In genomic region chr11:87854550-87854949, GRCm38 (mm10) we compare ENCODE assay signal across 45 mouse cellular contexts. TPM values are rescaled to one million over a fixed set of nuclear protein-coding genes. Genes with fewer than 3 reads are reported as not detected.
"Had no signal": no experiment of that assay in that cellular context is flagged by ENCODE, and none has a peak within 500 bp of the region (broad histone marks: within the 10 kb centered on the region; RNA-seq: fewer than 3 reads in every experiment).

No protein-coding gene starts in this region.

- H3K27me3 ChIP-seq: heart, embryonic 12.5 days; hindbrain, embryonic 13.5 days; hindbrain, embryonic 15.5 days; kidney, embryonic 15.5 days; limb, embryonic 13.5 days; limb, embryonic 15.5 days; liver, embryonic 13.5 days; liver, embryonic 15.5 days had no signal

- H3K4me3 ChIP-seq: gastrocnemius, adult 2 months; heart, embryonic 12.5 days; limb, embryonic 15.5 days; liver, embryonic 13.5 days; liver, embryonic 15.5 days had no signal

- DNase-seq: gastrocnemius, adult 2 months; gastrocnemius, postnatal 10 days; gastrocnemius, postnatal 25 days; heart, adult 18-20 months; heart, postnatal 10 days; kidney, adult 11 months; kidney, adult 2 months; kidney, adult 9 months; kidney, postnatal 14 days; kidney, postnatal 36 days; layer of hippocampus, adult 9-11 months; layer of hippocampus, postnatal 36 days; left cerebral cortex, postnatal 4 days; liver, embryonic 13.5 days; liver, postnatal 0 days had no signal

- H3K36me3 ChIP-seq: hindbrain, embryonic 15.5 days; liver, embryonic 15.5 days had no signal

RNA-seq across cellular contexts. Expression of gene Epx, which starts 20.8 kb away (rescaled TPM):
- total RNA-seq: gastrocnemius, adult 2 months; gastrocnemius, postnatal 25 days; gastrocnemius, postnatal 4 days; heart, adult 18-20 months; heart, adult 8-10 months; heart, postnatal 10 days; heart, postnatal 25 days; layer of hippocampus, postnatal 36 days; left cerebral cortex, adult 18-20 months had no signal
- polyA plus RNA-seq: hindbrain, embryonic 11.5 days; hindbrain, embryonic 13.5 days; kidney, adult 2 months had no signal

RNA-seq across cellular contexts. Expression of gene Lpo, which starts 26.5 kb away (rescaled TPM):
- total RNA-seq: gastrocnemius, adult 2 months; gastrocnemius, postnatal 10 days; gastrocnemius, postnatal 25 days; gastrocnemius, postnatal 4 days; granulocyte monocyte progenitor cell, adult 5-6 weeks; heart, adult 18-20 months; heart, adult 8-10 months; heart, postnatal 10 days; heart, postnatal 25 days; hematopoietic stem cell, adult 5-6 weeks had no signal
- polyA plus RNA-seq: heart, embryonic 12.5 days; limb, embryonic 11.5 days; liver, embryonic 11.5 days; liver, embryonic 13.5 days; liver, postnatal 0 days had no signal

RNA-seq across cellular contexts. Expression of gene Olfr462, which starts 37.5 kb away (rescaled TPM):
- total RNA-seq: gastrocnemius, adult 2 months; gastrocnemius, postnatal 10 days; gastrocnemius, postnatal 25 days; gastrocnemius, postnatal 4 days; granulocyte monocyte progenitor cell, adult 5-6 weeks; heart, adult 18-20 months; heart, adult 8-10 months; heart, postnatal 10 days; heart, postnatal 25 days; hematopoietic stem cell, adult 5-6 weeks; hindbrain, postnatal 0 days; layer of hippocampus, adult 18-20 months; layer of hippocampus, adult 8-10 months; layer of hippocampus, postnatal 14 days; layer of hippocampus, postnatal 36 days; left cerebral cortex, adult 18-20 months; left cerebral cortex, adult 8-10 months; left cerebral cortex, postnatal 10 days; left cerebral cortex, postnatal 25 days; left cerebral cortex, postnatal 4 days had no signal
- polyA plus RNA-seq: heart, embryonic 10.5 days; heart, embryonic 12.5 days; heart, embryonic 14.5 days; heart, embryonic 16.5 days; hindbrain, embryonic 11.5 days; hindbrain, embryonic 13.5 days; hindbrain, embryonic 15.5 days; hindbrain, postnatal 0 days; intestine, embryonic 14.5 days; intestine, embryonic 16.5 days; kidney, adult 2 months; kidney, embryonic 15.5 days; kidney, postnatal 0 days; large intestine, adult 2 months; limb, embryonic 11.5 days; limb, embryonic 13.5 days; limb, embryonic 15.5 days; liver, embryonic 11.5 days; liver, embryonic 13.5 days; liver, embryonic 15.5 days; liver, postnatal 0 days had no signal

RNA-seq across cellular contexts. Expression of gene Olfr463, which starts 42.6 kb away (rescaled TPM):
- total RNA-seq: gastrocnemius, adult 2 months; gastrocnemius, postnatal 10 days; gastrocnemius, postnatal 25 days; gastrocnemius, postnatal 4 days; granulocyte monocyte progenitor cell, adult 5-6 weeks; heart, adult 18-20 months; heart, adult 8-10 months; heart, postnatal 10 days; heart, postnatal 25 days; hematopoietic stem cell, adult 5-6 weeks; hindbrain, postnatal 0 days; layer of hippocampus, adult 18-20 months; layer of hippocampus, adult 8-10 months; layer of hippocampus, postnatal 14 days; layer of hippocampus, postnatal 36 days; left cerebral cortex, adult 18-20 months; left cerebral cortex, adult 8-10 months; left cerebral cortex, postnatal 10 days; left cerebral cortex, postnatal 25 days; left cerebral cortex, postnatal 4 days had no signal
- polyA plus RNA-seq: heart, embryonic 10.5 days; heart, embryonic 12.5 days; heart, embryonic 14.5 days; heart, embryonic 16.5 days; hindbrain, embryonic 11.5 days; hindbrain, embryonic 13.5 days; hindbrain, embryonic 15.5 days; hindbrain, postnatal 0 days; intestine, embryonic 14.5 days; intestine, embryonic 16.5 days; kidney, adult 2 months; kidney, embryonic 15.5 days; kidney, postnatal 0 days; large intestine, adult 2 months; limb, embryonic 11.5 days; limb, embryonic 13.5 days; limb, embryonic 15.5 days; liver, embryonic 11.5 days; liver, embryonic 13.5 days; liver, embryonic 15.5 days; liver, postnatal 0 days had no signal
